Comparison of ENCODE assay signal across 7 mouse cellular contexts in the genomic region with DNA sequence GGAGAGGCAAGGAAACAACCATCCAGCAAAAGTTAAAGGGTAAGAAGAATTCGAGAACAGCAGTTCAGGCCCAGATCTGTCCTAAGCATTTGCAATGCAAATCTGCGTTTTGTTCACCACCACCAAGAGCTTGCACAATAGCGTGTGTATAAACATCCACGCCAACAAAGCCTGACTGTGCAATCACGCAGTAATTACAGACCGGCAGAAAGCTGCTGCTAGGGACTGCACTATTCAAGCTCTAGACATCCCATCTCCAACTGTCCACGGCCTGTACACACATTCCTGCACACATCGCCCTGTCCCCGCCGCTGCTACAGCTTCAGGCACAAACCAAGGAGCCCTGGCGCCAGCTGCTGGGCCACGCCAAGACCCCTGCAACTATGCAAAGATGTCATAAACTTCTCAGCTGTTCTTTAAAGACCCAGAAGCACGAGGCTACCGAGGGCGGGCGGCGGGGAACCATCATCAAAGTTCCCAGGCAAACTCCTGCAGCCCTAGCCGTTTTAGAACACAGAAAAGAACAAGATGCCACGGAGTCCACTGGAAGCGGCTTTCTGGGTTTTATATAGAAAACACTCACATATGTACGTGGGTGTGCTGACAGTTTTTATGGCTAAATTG. TPM values are rescaled to one million over a fixed set of nuclear protein-coding genes. Genes with fewer than 3 reads are reported as not detected.
DNase-seq lines count a peak whose midpoint lies in the region; ATAC-seq and TF ChIP-seq lines count a peak whose summit lies in the region.

No protein-coding gene starts in this region.

- H3K9me3 ChIP-seq in CH12.LX (replicated peaks; ENCODE audit: low read length), result peaks cover 6% of the 10 kb centered on the region
- H3K9me3 ChIP-seq in forebrain, embryonic 12.5 days, result no peaks in the 10 kb centered on the region
- H3K9me3 ChIP-seq in intestine, embryonic 15.5 days, result no peaks in the 10 kb centered on the region
- no peaks in the 10 kb centered on the region for H3K9me3 ChIP-seq in liver, embryonic 12.5 days (replicated peaks)

- H3K9ac ChIP-seq in CH12.LX (ENCODE audit: insufficient read depth, low read depth), result peak overlapping the region; percentile 81
- H3K9ac ChIP-seq in forebrain, embryonic 12.5 days, result peak overlapping the region; percentile 83
- peak overlapping the region; percentile 95 for H3K9ac ChIP-seq in intestine, embryonic 15.5 days
- H3K9ac ChIP-seq in liver, embryonic 12.5 days, result peak overlapping the region; percentile 94

- no peak for TF ChIP-seq EP300 in CH12.LX (IDR thresholded peaks at IDR 0.05; ENCODE audit: low read length)

- H3K79me2 ChIP-seq in CH12.LX (replicated peaks; ENCODE audit: control insufficient read depth, extremely low read depth, insufficient read depth, poor library complexity, severe bottlenecking), result peaks cover 4% of the 10 kb centered on the region; the same call in 1 of the 2 replicates

- TF ChIP-seq CTCF in CH12.LX (conservative IDR thresholded peaks at IDR 0.05 in 1 of 2, IDR thresholded peaks at IDR 0.05 in 1 of 2; ENCODE audit: low read depth in 2 of 2, low read length in 2 of 2), result no peak; a peak in 1 of 4 replicates

- peak overlapping the region; percentile 63 for H3K27ac ChIP-seq in CH12.LX (ENCODE audit: insufficient read depth, low read depth)
- H3K27ac ChIP-seq in forebrain, embryonic 12.5 days, result peak overlapping the region; percentile 70
- peak overlapping the region; percentile 95 for H3K27ac ChIP-seq in intestine, embryonic 15.5 days
- H3K27ac ChIP-seq in liver, embryonic 12.5 days, result peak overlapping the region; percentile 89

- 2% methylated on average over 21 of the region's 21 CpGs for WGBS in forebrain, embryonic 12.5 days
- 3% methylated on average over 21 of the region's 21 CpGs for WGBS in intestine, embryonic 15.5 days
- 12% methylated on average over 21 of the region's 21 CpGs for WGBS in liver, embryonic 12.5 days (ENCODE audit: insufficient replicate concordance)

- DNase-seq in CH12.LX (ENCODE audit: extremely low read depth) (peak; percentile 55), ZHBTc4 (ENCODE audit: low read depth, low spot score) (peak; percentile 59)
- DNase-seq in thymus, postnatal 10 days (ENCODE audit: low spot score in 2 of 2), result peak; percentile 22 to 27

- dilution Hi-C loops in CH12.LX (cut with MboI; ENCODE audit: extremely low pct_ligation_motif_present, extremely low pct_unique_long_range_greater_than_20kb, low sequenced_read_pairs), result no loop called here

- ATAC-seq in forebrain, embryonic 12.5 days (ENCODE audit: low FRiP score), result peak; percentile 59
- peak; percentile 9; the same call in 1 of the 2 replicates for ATAC-seq in intestine, embryonic 15.5 days
- no peak for ATAC-seq in liver, embryonic 12.5 days
- peak; percentile 71 for ATAC-seq in monocyte, adult 5-6 weeks (replicated peaks; ENCODE audit: insufficient number of reproducible peaks, low FRiP score, low TSS enrichment, poor library complexity, severe bottlenecking)

- H3K4me2 ChIP-seq in CH12.LX (ENCODE audit: insufficient read depth, low read depth, poor library complexity, severe bottlenecking), result peak overlapping the region; percentile 53
- peak overlapping the region; percentile 96 for H3K4me2 ChIP-seq in forebrain, embryonic 12.5 days
- H3K4me2 ChIP-seq in intestine, embryonic 15.5 days (replicated peaks), result peak overlapping the region; percentile 76
- H3K4me2 ChIP-seq in liver, embryonic 12.5 days, result peak overlapping the region; percentile 87

- peaks cover 8 to 21% of the 10 kb centered on the region in 2 experiments; a peak in 3 of 4 replicates for H3K4me1 ChIP-seq in CH12.LX (ENCODE audit: control insufficient read depth in 1 of 2, insufficient read depth in 2 of 2)
- peaks cover 74% of the 10 kb centered on the region for H3K4me1 ChIP-seq in forebrain, embryonic 12.5 days
- peaks cover 37% of the 10 kb centered on the region for H3K4me1 ChIP-seq in intestine, embryonic 15.5 days (replicated peaks)
- peaks cover 85% of the 10 kb centered on the region for H3K4me1 ChIP-seq in liver, embryonic 12.5 days

- no peak; the same call in 1 of the 2 replicates for TF ChIP-seq RAD21 in CH12.LX (IDR thresholded peaks at IDR 0.05; ENCODE audit: low read depth, low read length)

- in situ Hi-C loops in CH12.LX (cut with MboI; ENCODE audit: low pct_ligation_motif_present, low pct_unique_long_range_greater_than_20kb, low sequenced_read_pairs), result no loop called here

- peaks cover 3% of the 10 kb centered on the region for H3K27me3 ChIP-seq in CH12.LX (replicated peaks)
- peaks cover 21% of the 10 kb centered on the region for H3K27me3 ChIP-seq in forebrain, embryonic 12.5 days
- H3K27me3 ChIP-seq in intestine, embryonic 15.5 days (replicated peaks), result no peaks in the 10 kb centered on the region
- no peaks in the 10 kb centered on the region for H3K27me3 ChIP-seq in liver, embryonic 12.5 days (replicated peaks)

- H3K36me3 ChIP-seq in CH12.LX (replicated peaks in 1 of 2; ENCODE audit: control insufficient read depth in 1 of 2, insufficient read depth in 1 of 2, low read length in 1 of 2), result peaks cover 4 to 27% of the 10 kb centered on the region in 2 experiments
- no peaks in the 10 kb centered on the region for H3K36me3 ChIP-seq in forebrain, embryonic 12.5 days (replicated peaks)
- no peaks in the 10 kb centered on the region for H3K36me3 ChIP-seq in intestine, embryonic 15.5 days
- peaks cover 26% of the 10 kb centered on the region for H3K36me3 ChIP-seq in liver, embryonic 12.5 days

- TF ChIP-seq POLR2A in CH12.LX (IDR thresholded peaks at IDR 0.05; ENCODE audit: low read depth, low read length), result no peak

- peak overlapping the region; percentile 75 to 88 (median 80) for H3K4me3 ChIP-seq in CH12.LX (replicated peaks in 1 of 3; ENCODE audit: low read depth in 2 of 3, low read length in 2 of 3, poor library complexity in 1 of 3)
- peak overlapping the region; percentile 75 for H3K4me3 ChIP-seq in forebrain, embryonic 12.5 days (replicated peaks)
- peak overlapping the region; percentile 84 for H3K4me3 ChIP-seq in intestine, embryonic 15.5 days (replicated peaks)
- H3K4me3 ChIP-seq in liver, embryonic 12.5 days, result peak overlapping the region; percentile 88

TF ChIP-seq in CH12.LX, 34 proteins besides CTCF, POLR2A, EP300 and RAD21:
- TF ChIP-seq MEF2A (IDR thresholded peaks at IDR 0.05; ENCODE audit: borderline replicate concordance, low read depth, low read length), result peak; percentile 10; the same call in 1 of the 2 replicates
- TF ChIP-seq MXI1 (IDR thresholded peaks at IDR 0.05; ENCODE audit: low read depth, low read length), result peak; percentile 79
- TF ChIP-seq SMC3 (IDR thresholded peaks at IDR 0.05; ENCODE audit: low read depth, low read length), result peak; percentile 10; the same call in 1 of the 2 replicates
- no peak for TF ChIP-seq PAX5 (IDR thresholded peaks at IDR 0.05; ENCODE audit: low read length)
- no peak for TF ChIP-seq UBTF (IDR thresholded peaks at IDR 0.05; ENCODE audit: low read depth, low read length)
- peak; percentile 32; the same call in 1 of the 2 replicates for TF ChIP-seq BHLHE40 (IDR thresholded peaks at IDR 0.05; ENCODE audit: low read depth, low read length)
- TF ChIP-seq IRF4 (IDR thresholded peaks at IDR 0.05; ENCODE audit: low read depth, low read length), result no peak
- peak; percentile 86 for TF ChIP-seq SIN3A (IDR thresholded peaks at IDR 0.05; ENCODE audit: low read length)
- TF ChIP-seq KAT2A (IDR thresholded peaks at IDR 0.05; ENCODE audit: insufficient replicate concordance, low read length), result no peak
- 0 out of 2 replicates have a peak, but pooled peaks have one; percentile 14 for TF ChIP-seq ETS1 (conservative IDR thresholded peaks at IDR 0.05; ENCODE audit: low read depth, low read length)
- TF ChIP-seq MAZ (IDR thresholded peaks at IDR 0.05; ENCODE audit: low read depth, low read length), result no peak
- TF ChIP-seq GABPA (IDR thresholded peaks at IDR 0.05; ENCODE audit: insufficient replicate concordance, low read depth, low read length), result no peak
TF ChIP-seq in CH12.LX: peak in this region for 6.

RNA-seq across cellular contexts. Expression of gene Elmsan1, which starts 1.1 kb away (rescaled TPM):
- 5.6 TPM in 2 replicates for total RNA-seq in CH12.LX (2012; rRNA removed)
- 2.0 and 2.2 TPM in 2 replicates for total RNA-seq in CH12.LX (2014; rRNA removed)
- 12.4 and 14.3 TPM in 2 replicates for polyA plus RNA-seq in CH12.LX (2012; ENCODE audit: insufficient read length, low read depth)
- 6.8 and 7.8 TPM in 2 replicates for polyA plus RNA-seq in forebrain, embryonic 12.5 days (2016; fragmentation: Nextera tagmentation; extraction: Ambion mirVana)
- 7.2 and 7.7 TPM in 2 replicates for polyA plus RNA-seq in intestine, embryonic 15.5 days (2015; fragmentation: Nextera tagmentation; extraction: Ambion mirVana)
- polyA plus RNA-seq in liver, embryonic 12.5 days (2016; fragmentation: Nextera tagmentation; extraction: Ambion mirVana), result 6.9 and 8.0 TPM in 2 replicates
- 21.6 to 42.4 TPM (median 28.2 TPM) in 3 replicates for total RNA-seq in monocyte, adult 5-6 weeks (2017)
